Mouse (Mus musculus) naive thymus-derived CD4-positive, alpha-beta T cell, adult 5 months (primary cell): Measurements from ENCODE around the gene Rprd1b. TPM values are rescaled to one million over a fixed set of nuclear protein-coding genes. Genes with fewer than 3 reads are reported as not detected.

ENCODE experiments used
- polyA plus RNA-seq: library from polyadenylated mRNA; unstranded; fragments of 100-300 nt; shearing (Covaris generic); gene quantifications from one replicate; pipeline ENCODE4 v1.2.1, GENCODE M21; 2017

The Rprd1b gene
- polyA plus RNA-seq: 32.4 TPM

DNA sequence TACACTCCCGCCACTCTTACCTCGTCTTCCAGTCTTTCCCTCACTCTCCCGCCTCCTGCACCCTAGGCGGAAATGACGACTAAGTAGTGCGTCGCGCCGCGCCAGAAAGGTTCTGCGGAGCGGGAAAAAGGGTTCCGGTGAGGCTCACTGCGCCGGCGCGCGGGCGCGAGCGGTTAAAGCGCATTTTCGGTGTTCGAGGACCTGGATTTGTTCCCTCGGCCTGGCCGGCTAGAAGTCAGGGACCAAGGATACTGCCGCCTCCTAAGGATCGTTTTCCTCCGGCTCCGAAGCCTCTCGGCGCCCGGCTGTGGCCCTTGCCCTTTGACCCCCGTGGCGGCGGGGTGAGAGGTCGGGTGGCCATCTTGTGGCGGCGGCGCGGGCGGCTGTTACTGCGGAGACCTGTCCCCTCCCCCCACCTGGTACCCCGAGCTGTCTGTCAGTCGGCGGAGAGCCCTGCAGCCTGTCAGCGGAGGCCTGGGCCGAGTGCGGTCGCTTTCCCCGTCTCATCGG is at the start of gene Rprd1b, which contains the start of gene Tti1:
TSS of gene Rprd1b (plus strand) at position 144 of the 510 bp plus-strand sequence.
TSS of gene Tti1 (minus strand) at position 80 of the 510 bp plus-strand sequence.

DNA sequence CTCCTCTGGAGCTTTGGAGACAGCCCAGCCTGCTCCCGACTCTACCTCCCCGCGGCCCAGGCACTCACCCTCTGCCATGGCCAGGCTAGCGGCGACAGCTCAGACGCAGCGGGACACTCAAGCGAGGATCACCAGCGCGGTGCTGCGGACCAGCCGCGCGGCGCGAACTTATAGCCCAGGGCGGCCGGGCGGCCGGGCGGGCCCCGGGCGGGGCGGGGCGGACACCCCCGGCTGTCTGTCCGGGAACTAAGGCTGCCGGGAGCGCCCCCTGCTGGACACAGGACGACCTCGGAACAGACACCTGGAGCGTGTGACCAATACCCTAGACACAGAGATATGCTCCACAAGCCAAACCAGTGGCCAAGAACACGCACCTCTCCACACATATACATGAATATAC is 117.9 kb downstream of the Rprd1b start, which contains the start of gene Tgm2:
TSS of gene Tgm2 (minus strand) at position 214 of the 400 bp plus-strand sequence.

Other genes starting within 250 kb of the Rprd1b start
- gene Vstm2l, start 113.8 kb upstream of the Rprd1b start, polyA plus RNA-seq: not detected
- gene Tti1, start 64 bp upstream of the Rprd1b start, polyA plus RNA-seq: 20.2 TPM
- gene Tgm2, start 117.9 kb downstream of the Rprd1b start, polyA plus RNA-seq: 0.36 TPM
- gene D630003M21Rik, start 200.7 kb downstream of the Rprd1b start, polyA plus RNA-seq: not detected
- gene Bpi, start 229.6 kb downstream of the Rprd1b start, polyA plus RNA-seq: not detected